Mouse (Mus musculus) cerebellum, postnatal 10 days (tissue): Measurements from ENCODE around the gene Fads1.

Experiments used
- DNase-seq, 2 experiments: peaks; one replicate each; pipeline ENCODE4 v3.0.0; 2021; ENCODE audit warnings: mixed read lengths in 2 of 2

Gene Fads1

GRCm38 (mm10) chr19:10181225-10181624 is 1.5 kb upstream of the Fads1 start:
- DNase-seq = no peak

- DNase-seq = no peak
Observed at GRCm38 (mm10) chr19:10182142-10182541, 546 bp upstream of the Fads1 start.

- DNase-seq = peak; percentile 82 to 85
Observed at GRCm38 (mm10) chr19:10183299-10183983, 753 bp downstream of the Fads1 start.

GRCm38 (mm10) chr19:10184096-10184495 is 1.4 kb downstream of the Fads1 start:
- peak; percentile 56 to 60 for DNase-seq

- peak in 1 of 2 experiments; percentile 54 for DNase-seq
Observed at GRCm38 (mm10) chr19:10185876-10186275, 3.2 kb downstream of the Fads1 start.

- DNase-seq = peak in 1 of 2 experiments; percentile 52
Observed at GRCm38 (mm10) chr19:10186569-10186968, 3.9 kb downstream of the Fads1 start.

GRCm38 (mm10) chr19:10188281-10188811 is 5.7 kb downstream of the Fads1 start:
- peak; percentile 94 to 95 for DNase-seq

- DNase-seq = no peak
Observed at GRCm38 (mm10) chr19:10189022-10189421, 6.3 kb downstream of the Fads1 start.

- no peak for DNase-seq
Observed at GRCm38 (mm10) chr19:10189940-10190339, 7.3 kb downstream of the Fads1 start.

- peak; percentile 88 to 90 for DNase-seq
Observed at GRCm38 (mm10) chr19:10190796-10191195, 8.1 kb downstream of the Fads1 start.

GRCm38 (mm10) chr19:10191326-10191725 is 8.6 kb downstream of the Fads1 start:
- peak in 1 of 2 experiments; percentile 56 for DNase-seq

- no peak for DNase-seq
Observed at GRCm38 (mm10) chr19:10194337-10194736, 11.6 kb downstream of the Fads1 start.

- no peak for DNase-seq
Observed at GRCm38 (mm10) chr19:10195252-10195651, 12.6 kb downstream of the Fads1 start.

- no peak for DNase-seq
Observed at GRCm38 (mm10) chr19:10197130-10197529, 14.4 kb downstream of the Fads1 start.

- DNase-seq = no peak
Observed at GRCm38 (mm10) chr19:10198286-10198685, 15.6 kb downstream of the Fads1 start.

- DNase-seq = peak; percentile 91 to 94
Observed at GRCm38 (mm10) chr19:10198723-10199122, 16.0 kb downstream of the Fads1 start.

- DNase-seq = no peak
Observed at GRCm38 (mm10) chr19:10203146-10203847, 20.6 kb downstream of the Fads1 start.

- peak; percentile 95 to 97 for DNase-seq
Observed at GRCm38 (mm10) chr19:10203848-10204615, 21.3 kb downstream of the Fads1 start, which contains the start of the genes Tmem258 and Fen1. Gene Tmem258, plus strand, starts transcription at chr19:10204014. Gene Fen1, minus strand, starts transcription at chr19:10204169.

- DNase-seq = peak; percentile 52 to 62
Observed at GRCm38 (mm10) chr19:10204616-10205001, 21.9 kb downstream of the Fads1 start.

GRCm38 (mm10) chr19:10205051-10205450 is 22.4 kb downstream of the Fads1 start:
- no peak for DNase-seq

GRCm38 (mm10) chr19:10208851-10209250 is 26.2 kb downstream of the Fads1 start:
- DNase-seq = no peak

GRCm38 (mm10) chr19:10210885-10211284 is 28.2 kb downstream of the Fads1 start:
- no peak for DNase-seq
